Mouse (Mus musculus) cortical plate, adult 2 months (tissue): ENCODE measurements around the gene Lmbr1l. TPM values are rescaled to one million over a fixed set of nuclear protein-coding genes. Genes with fewer than 3 reads are reported as not detected.
A peak's percentile ranks its signal among the peaks of the same experiment; 100 is the strongest.

Experiments used
- H3K27ac ChIP-seq: fragments of 200-500 bp; 2 replicates; pipeline ENCODE4 v1.5.1; 2012; ENCODE audit warnings: low read length, control low read depth, inconsistent platforms; ENCODE audit not compliant: insufficient read depth
- H3K4me1 ChIP-seq: fragments of 200-500 bp; 2 replicates; pipeline ENCODE4 v1.6.1; 2011; ENCODE audit warnings: low read length; ENCODE audit not compliant: control insufficient read depth, insufficient read depth
- H3K4me3 ChIP-seq: fragments of 200-500 bp; 2 replicates; pipeline ENCODE4 v1.5.1; 2011; ENCODE audit warnings: mild to moderate bottlenecking, low read length, control low read depth; ENCODE audit not compliant: insufficient read depth
- CTCF ChIP-seq: fragments of 200-500 bp; IDR thresholded peaks from 2 replicates; pipeline ENCODE4 v1.5.1; 2011; ENCODE audit warnings: mild to moderate bottlenecking, control low read depth, low read length; ENCODE audit not compliant: insufficient read depth; ENCODE audit errors: extremely low read depth
- POLR2A ChIP-seq: fragments of 200-500 bp; IDR thresholded peaks from 2 replicates; pipeline ENCODE4 v1.6.1; 2011; ENCODE audit warnings: mild to moderate bottlenecking, low read length, control low read depth; ENCODE audit not compliant: insufficient read depth; ENCODE audit errors: extremely low read depth
- polyA plus RNA-seq: library from polyadenylated mRNA; depleted of rRNA; stranded (reverse); fragments of >200 nt; gene quantifications from 2 replicates; pipeline ENCODE4 v1.2.3, GENCODE M21; 2012; rRNA removed

Gene Lmbr1l
- polyA plus RNA-seq, result 24.7 and 27.1 TPM in 2 replicates

DNA sequence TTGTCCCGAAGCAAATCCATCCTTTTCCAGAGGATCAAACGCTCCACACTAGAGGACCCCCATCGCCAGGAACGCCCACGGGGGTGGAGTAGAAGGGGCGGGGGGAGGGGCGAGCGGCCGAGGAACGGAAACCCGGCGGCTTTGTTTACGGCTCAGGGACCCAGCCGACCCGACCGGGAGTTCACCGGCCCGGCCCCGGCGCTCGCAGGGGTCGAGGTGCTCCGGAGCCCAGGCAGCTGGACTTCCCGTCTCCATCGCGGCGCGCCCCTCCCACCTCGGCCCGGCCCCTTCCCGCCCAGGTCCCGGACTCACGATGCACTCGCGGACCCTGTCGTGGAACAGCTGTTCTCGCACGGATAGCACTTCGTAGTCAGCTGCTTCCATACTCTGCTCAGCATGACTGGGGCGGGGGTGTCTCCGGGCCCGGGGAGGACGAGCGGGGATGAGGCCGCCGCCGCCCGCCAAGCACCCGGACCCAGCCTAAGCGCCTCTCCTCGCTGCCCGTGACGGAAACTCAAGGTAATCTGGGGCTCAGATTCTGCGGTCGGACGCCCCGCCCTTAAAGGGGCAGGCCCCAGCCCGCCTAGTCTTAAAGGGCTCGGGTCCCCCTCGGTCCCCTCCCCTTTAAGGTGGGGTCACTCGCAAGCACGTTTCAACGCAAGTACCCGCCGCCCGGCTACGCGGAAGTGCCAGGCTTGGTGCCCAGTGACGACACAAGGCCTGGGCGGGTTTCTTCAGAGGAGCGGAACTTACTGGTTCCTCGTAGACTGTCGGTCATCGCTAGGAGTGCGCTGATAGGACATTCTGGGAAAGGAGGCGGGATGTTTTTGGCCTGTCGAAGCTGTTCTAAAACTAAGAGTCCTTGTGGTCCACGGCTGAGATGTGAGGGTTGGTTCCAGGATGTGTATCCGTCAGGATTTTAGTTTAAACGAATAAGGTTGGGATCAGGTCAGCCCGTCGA, at the start of gene Lmbr1l:
Gene Lmbr1l, minus strand, starts transcription at position 694 of the 961 bp plus-strand sequence.
- Histone ChIP-seq H3K27ac (0 out of 2 replicates have a peak within 1 kb of the TSS, but pooled peaks have one; percentile 22), H3K4me3 (peak within 1 kb of the TSS; percentile 74), H3K4me1 (no peaks in the 10 kb centered on the region)
- peak; percentile 91 for TF ChIP-seq POLR2A
- no peak for TF ChIP-seq CTCF

DNA sequence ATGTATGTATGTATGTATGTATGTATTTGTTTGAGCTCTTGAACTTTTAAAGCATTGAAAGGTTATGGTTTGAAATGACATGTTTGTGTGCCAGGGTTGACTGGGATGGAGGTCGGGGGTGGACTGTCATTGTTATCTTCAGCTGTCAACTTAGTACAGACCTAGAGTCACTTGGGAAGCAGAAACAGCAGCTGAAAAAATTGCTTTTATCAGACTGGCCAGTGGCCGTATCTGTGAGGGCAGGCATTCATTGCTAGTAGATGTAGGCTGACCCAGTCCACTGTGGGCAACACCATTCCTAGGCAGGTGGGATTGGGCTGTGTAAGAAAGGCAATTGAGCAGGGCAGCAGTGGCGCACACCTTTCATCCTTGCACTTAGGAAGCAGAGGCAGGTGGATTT, 41.5 kb upstream of the Lmbr1l start:
- H3K4me3 ChIP-seq, result no peak overlapping the region
- no peak for TF ChIP-seq POLR2A
- TF ChIP-seq CTCF, result no peak
- H3K27ac ChIP-seq, result no peak overlapping the region
- H3K4me1 ChIP-seq, result no peaks in the 10 kb centered on the region; the same call in 1 of the 2 replicates

DNA sequence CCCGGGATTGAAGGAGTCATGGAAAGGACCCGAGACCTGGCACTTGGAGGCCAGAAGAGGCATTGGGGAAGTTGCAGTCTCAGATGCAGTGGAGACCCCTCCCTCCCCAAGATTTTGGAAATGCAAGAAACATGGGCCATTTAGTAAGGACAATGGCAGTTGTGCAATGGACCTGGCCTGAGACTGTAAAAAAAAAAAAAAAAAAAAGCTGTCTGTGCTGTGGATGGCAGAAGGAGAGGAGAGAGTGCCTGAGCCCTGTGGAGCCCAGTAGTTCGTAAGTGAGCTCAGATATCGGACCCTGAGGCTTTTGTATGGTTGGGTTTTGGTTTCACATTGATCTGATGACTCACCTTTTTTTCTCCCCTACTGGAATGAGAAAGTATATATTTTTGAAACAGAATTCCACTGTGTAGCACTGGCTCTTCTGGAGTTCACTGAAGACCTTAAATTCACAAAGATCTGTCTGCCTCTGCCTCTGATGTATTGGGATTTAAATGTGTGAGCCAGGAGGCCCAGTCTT, 40.9 kb upstream of the Lmbr1l start:
- Histone ChIP-seq H3K4me1 (peaks cover 1% of the 10 kb centered on the region; the same call in 1 of the 2 replicates), H3K4me3 (no peak overlapping the region), H3K27ac (no peak overlapping the region)
- no peak for TF ChIP-seq CTCF
- no peak for TF ChIP-seq POLR2A

DNA sequence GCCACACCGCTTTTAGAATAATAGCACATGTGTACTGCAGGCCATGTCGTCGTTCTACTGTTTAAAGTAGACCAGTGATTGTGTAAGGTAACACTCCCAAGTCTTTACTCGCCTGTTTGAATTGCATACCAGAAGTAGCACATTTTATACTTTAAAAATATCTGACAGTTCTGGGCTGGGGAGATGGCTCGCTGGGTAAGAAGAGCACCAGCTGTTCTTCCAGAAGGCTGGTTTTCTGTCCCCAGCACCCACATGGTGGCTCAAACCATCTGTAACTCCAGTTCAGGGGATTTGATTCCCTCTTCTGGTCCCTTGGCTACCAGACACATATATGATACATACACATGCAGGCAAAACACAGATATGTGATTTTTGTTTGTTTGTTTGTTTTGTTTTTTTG, 39.4 kb upstream of the Lmbr1l start:
- TF ChIP-seq CTCF, result no peak
- no peak for TF ChIP-seq POLR2A
- peaks cover 2% of the 10 kb centered on the region; the same call in 1 of the 2 replicates for H3K4me1 ChIP-seq
- H3K27ac ChIP-seq, result peak overlapping the region; percentile 56; the same call in 1 of the 2 replicates
- H3K4me3 ChIP-seq, result no peak overlapping the region

DNA sequence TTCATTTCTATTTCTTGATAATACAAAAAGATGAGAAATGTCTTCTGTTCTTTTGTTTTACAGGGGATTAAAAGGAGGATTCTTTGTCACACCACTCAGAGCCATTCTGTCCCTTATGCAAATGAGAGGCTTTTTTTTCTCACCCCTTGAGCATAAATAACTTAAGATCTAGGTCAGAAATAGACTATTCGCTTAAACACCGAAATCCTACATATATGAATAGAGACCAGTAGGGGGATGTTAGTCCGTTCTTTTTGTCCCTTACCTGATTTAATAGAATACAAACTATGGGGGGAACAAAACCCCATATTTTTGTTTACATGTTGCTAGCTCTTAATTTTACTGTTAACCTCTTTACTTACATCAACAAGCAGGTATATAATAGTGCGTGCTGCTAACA, 38.0 kb upstream of the Lmbr1l start:
- Histone ChIP-seq H3K27ac (no peak overlapping the region), H3K4me3 (no peak overlapping the region), H3K4me1 (peaks cover 2% of the 10 kb centered on the region; the same call in 1 of the 2 replicates)
- TF ChIP-seq POLR2A (no peak), CTCF (no peak)

DNA sequence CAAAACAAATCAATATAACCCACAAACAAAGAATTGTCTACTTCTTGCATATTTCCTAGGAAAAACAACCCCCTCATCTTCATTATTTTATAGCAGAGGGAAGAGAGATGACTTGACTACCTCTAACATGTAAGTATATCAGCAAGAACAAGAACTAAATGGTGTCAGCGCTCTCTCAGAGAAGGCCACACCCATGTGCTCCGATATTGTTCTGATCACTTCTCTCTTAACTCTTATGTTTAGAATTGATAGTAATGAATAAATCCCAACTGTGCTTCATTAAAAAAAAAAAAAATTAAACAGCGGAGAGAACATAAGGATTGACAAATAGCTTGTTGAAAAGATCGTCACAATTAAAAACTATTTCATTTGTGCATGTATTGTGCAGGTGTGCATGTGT, 37.3 kb upstream of the Lmbr1l start:
- TF ChIP-seq POLR2A, result no peak
- TF ChIP-seq CTCF, result no peak
- H3K4me3 ChIP-seq, result peak overlapping the region; percentile 66; the same call in 1 of the 2 replicates
- H3K4me1 ChIP-seq, result peaks cover 2% of the 10 kb centered on the region; the same call in 1 of the 2 replicates
- H3K27ac ChIP-seq, result peak overlapping the region; percentile 96

DNA sequence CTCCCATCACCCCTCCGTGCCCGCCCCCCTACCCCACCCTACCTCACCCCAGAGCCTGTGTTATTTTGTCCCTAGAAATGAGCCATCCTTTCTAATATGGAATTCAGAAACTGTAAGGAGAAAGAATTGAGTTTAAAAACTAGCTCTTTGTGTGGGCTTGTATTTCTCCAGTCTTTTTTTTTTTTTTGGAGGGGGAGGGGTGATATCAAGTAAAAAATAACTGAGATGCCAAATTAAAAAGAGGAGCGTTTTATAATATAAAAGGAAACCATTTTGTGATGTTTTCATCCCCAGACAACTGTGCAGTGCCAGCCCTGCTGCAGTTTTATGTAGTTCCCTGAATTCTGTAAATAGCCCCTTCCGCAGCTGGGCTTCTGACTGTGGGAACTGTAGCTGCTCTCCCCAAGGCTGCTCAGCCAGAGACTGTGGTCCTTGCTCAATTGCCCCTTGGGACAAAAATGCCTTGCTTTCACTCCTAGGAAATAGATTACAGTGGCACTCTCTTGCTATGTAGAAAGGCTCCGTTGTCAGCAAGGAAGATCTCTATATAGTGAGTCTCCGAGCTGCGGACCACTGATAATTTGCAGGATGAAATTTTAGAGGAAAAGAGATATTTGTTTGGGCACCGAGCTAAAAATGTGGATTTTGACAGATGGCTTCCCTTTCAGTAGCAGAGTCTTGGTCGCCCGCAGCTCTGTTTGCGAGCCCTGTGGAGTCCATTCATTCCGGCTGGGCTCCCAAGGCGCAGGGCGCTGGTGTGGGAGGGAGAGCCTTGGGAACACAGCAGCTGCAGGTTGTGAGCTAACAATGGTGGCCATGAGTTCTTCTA, 36.6 kb upstream of the Lmbr1l start:
- Histone ChIP-seq H3K27ac (peak overlapping the region; percentile 96), H3K4me1 (peaks cover 2% of the 10 kb centered on the region; the same call in 1 of the 2 replicates), H3K4me3 (peak overlapping the region; percentile 66; the same call in 1 of the 2 replicates)
- TF ChIP-seq POLR2A (peak; percentile 45; the same call in 1 of the 2 replicates), CTCF (no peak)

DNA sequence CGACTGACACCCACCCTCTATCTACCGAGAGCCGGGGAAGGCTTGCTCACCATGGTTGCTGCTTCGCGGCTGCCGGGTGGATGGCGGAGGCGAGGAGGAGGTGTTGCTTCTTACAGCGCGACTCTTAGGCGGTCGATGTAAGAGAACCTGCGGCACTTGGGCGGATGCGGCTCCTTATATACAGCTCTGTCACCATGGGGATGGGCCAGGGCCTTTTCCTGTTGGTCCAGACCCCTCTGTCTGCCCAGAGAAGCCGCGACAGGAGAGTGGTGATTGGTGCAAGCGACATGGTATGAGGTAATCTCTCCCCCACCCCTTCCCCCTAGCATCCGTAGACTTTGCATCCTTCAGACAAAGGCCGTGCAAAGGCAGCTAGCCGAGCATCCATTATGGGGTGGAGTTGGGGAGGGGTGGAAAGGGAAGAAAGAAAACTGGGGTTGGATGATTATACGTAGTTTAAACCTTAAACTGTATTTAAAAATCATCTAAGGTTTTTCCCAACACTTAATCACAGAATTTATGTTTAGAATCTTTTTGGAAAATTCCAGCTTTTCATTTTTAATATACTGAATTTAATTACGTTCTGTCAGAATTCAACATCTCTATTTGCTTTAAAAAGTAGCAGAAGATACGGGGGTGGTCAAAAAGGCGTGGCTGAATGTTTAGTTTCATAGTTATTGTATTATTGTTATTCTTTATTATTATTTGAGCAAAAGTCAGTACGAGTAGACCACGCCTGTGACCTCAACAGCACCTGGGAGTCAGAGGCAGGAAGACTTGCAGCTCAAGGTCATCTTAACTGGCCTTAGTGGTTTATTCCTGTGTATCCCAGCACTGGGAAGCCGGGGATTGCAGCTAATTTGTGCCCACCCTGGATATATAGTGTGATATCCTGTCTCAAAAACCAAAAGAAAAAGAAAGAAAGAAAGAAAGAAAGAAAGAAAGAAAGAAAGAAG, 35.6 kb upstream of the Lmbr1l start, which contains the start of the genes Gm49450 and Tuba1a:
Gene Gm49450, minus strand, starts transcription at position 151 of the 956 bp plus-strand sequence.
Gene Tuba1a, minus strand, starts transcription at position 303 of the 956 bp plus-strand sequence.
- no peak for TF ChIP-seq CTCF
- peak; percentile 99 for TF ChIP-seq POLR2A
- H3K4me1 ChIP-seq, result peaks cover 2% of the 10 kb centered on the region; the same call in 1 of the 2 replicates

More for the DNA sequence above, 35.6 kb upstream of the Lmbr1l start, which contains the start of the genes Gm49450 and Tuba1a:
- Histone ChIP-seq H3K4me3 (peak within 1 kb of the TSS; percentile 66), H3K27ac (peak within 1 kb of the TSS; percentile 97)
